Mouse (Mus musculus) left cerebral cortex, adult 18-20 months (tissue): ENCODE measurements around the gene Snap47. TPM values are rescaled to one million over a fixed set of nuclear protein-coding genes. Genes with fewer than 3 reads are reported as not detected.
"Not testable (repeated sequence)": the region's sequence is repeated elsewhere in the genome, so short reads cannot be mapped to it uniquely, and the experiment has no call there.

ENCODE experiments used
- DNase-seq, 2 experiments: peaks; one replicate each; pipeline ENCODE4 v3.0.0; 2021 to 2022; ENCODE audit warnings: low spot score in 2 of 2, mixed read lengths in 1 of 2
- total RNA-seq, 2 experiments: library from RNA; stranded (reverse); gene quantifications; 2 replicates each; pipeline ENCODE4 v1.2.3; 2021

Gene Snap47
- total RNA-seq, 2 experiments from 2014 or later = 396 to 405 TPM

- DNase-seq = no peak
Observed at GRCm38 (mm10) chr11:59377999-59378398, 73.0 kb downstream of the Snap47 start.

- no peak for DNase-seq
Observed at GRCm38 (mm10) chr11:59375475-59375874, 75.5 kb downstream of the Snap47 start, which contains the start of gene Prss38. Gene Prss38 (minus strand): TSS chr11:59375657.

GRCm38 (mm10) chr11:59369848-59370247 lies 81.1 kb downstream of the Snap47 start:
- DNase-seq = no peak

- not testable (repeated sequence) for DNase-seq
Observed at GRCm38 (mm10) chr11:59367955-59368354, 83.0 kb downstream of the Snap47 start.

- DNase-seq = no peak
Observed at GRCm38 (mm10) chr11:59366633-59367032, 84.4 kb downstream of the Snap47 start.

GRCm38 (mm10) chr11:59366031-59366430 lies 85.0 kb downstream of the Snap47 start:
- DNase-seq = no peak

GRCm38 (mm10) chr11:59364417-59364816 lies 86.6 kb downstream of the Snap47 start:
- DNase-seq = no peak

- no peak for DNase-seq
Observed at GRCm38 (mm10) chr11:59364007-59364406, 87.0 kb downstream of the Snap47 start.

- no peak for DNase-seq
Observed at GRCm38 (mm10) chr11:59361291-59361690, 89.7 kb downstream of the Snap47 start.

Other genes with a start within 250 kb of the Snap47 start
- gene Mrpl55, start 248.7 kb downstream of the Snap47 start, total RNA-seq = 10 to 100 TPM; 43.8 to 44.4 TPM
- 10 to 100 TPM; 20.6 to 21.2 TPM for gene 2310033P09Rik, start 242.9 kb downstream of the Snap47 start, total RNA-seq
- 100 to 1,000 TPM; 451 to 469 TPM for gene Arf1, start 222.9 kb downstream of the Snap47 start, total RNA-seq
- under 1 TPM in 1 of 2 experiments, not detected in 1; 0.12 TPM for gene Wnt3a, start 160.4 kb downstream of the Snap47 start, total RNA-seq
- gene Wnt9a, start 144.3 kb downstream of the Snap47 start, total RNA-seq = 10 to 100 TPM; 11.9 to 17.2 TPM
- gene Prss38, start 75.5 kb downstream of the Snap47 start, total RNA-seq = not detected
- gene Jmjd4, start 1.1 kb downstream of the Snap47 start, total RNA-seq = 10 to 100 TPM; 25.7 to 25.9 TPM
- gene Zfp867, start 21.3 kb upstream of the Snap47 start, total RNA-seq = 1 to 10 TPM; 3.4 to 3.5 TPM
- gene Zkscan17, start 75.6 kb upstream of the Snap47 start, total RNA-seq = 10 to 100 TPM in 1 of 2 experiments, 1 to 10 TPM in 1; 8.1 to 11.1 TPM
- gene Nlrp3, start 90.4 kb upstream of the Snap47 start, total RNA-seq = 1 to 10 TPM; 1.0 to 1.1 TPM
- gene Olfr222, start 125.0 kb upstream of the Snap47 start, total RNA-seq = not detected
- gene Olfr223, start 142.1 kb upstream of the Snap47 start, total RNA-seq = not detected
- 100 to 1,000 TPM; 279 to 287 TPM for gene Mprip, start 210.1 kb upstream of the Snap47 start, total RNA-seq